Mouse (Mus musculus) cerebellum, adult 9-11 months (tissue): ENCODE results near the gene Apmap.
"Not testable (repeated sequence)": the region's sequence is repeated elsewhere in the genome, so short reads cannot be mapped to it uniquely, and the experiment has no call there.

Experiments
- DNase-seq: peaks from one replicate; pipeline ENCODE4 v3.0.0; 2022

Gene Apmap

GRCm38 (mm10) chr2:150610097-150610496 is 1.7 kb upstream of the Apmap start:
- DNase-seq = no peak

GRCm38 (mm10) chr2:150608872-150609560 is 649 bp upstream of the Apmap start:
- DNase-seq = peak; percentile 70

- DNase-seq = no peak
These were observed 1.3 kb downstream of the Apmap start for GRCm38 (mm10) chr2:150607086-150607485.

GRCm38 (mm10) chr2:150604802-150605201 is 3.6 kb downstream of the Apmap start:
- DNase-seq = no peak

GRCm38 (mm10) chr2:150602166-150602565 is 6.2 kb downstream of the Apmap start:
- DNase-seq = no peak

GRCm38 (mm10) chr2:150600263-150600662 is 8.1 kb downstream of the Apmap start:
- no peak for DNase-seq

GRCm38 (mm10) chr2:150595411-150596190 is 12.8 kb downstream of the Apmap start:
- DNase-seq = no peak

GRCm38 (mm10) chr2:150589076-150589475 is 19.3 kb downstream of the Apmap start:
- no peak for DNase-seq

- DNase-seq = no peak
These were observed 28.7 kb downstream of the Apmap start for GRCm38 (mm10) chr2:150579628-150580027.

- no peak for DNase-seq
These were observed 29.8 kb downstream of the Apmap start for GRCm38 (mm10) chr2:150578603-150579002.

GRCm38 (mm10) chr2:150576256-150576655 is 32.1 kb downstream of the Apmap start:
- no peak for DNase-seq

GRCm38 (mm10) chr2:150572463-150572862 is 35.9 kb downstream of the Apmap start:
- no peak for DNase-seq

- DNase-seq = no peak
These were observed 37.6 kb downstream of the Apmap start for GRCm38 (mm10) chr2:150570761-150571160.

- no peak for DNase-seq
These were observed 38.3 kb downstream of the Apmap start, which contains the start of gene Cst7 for GRCm38 (mm10) chr2:150569847-150570590. Gene Cst7 (plus strand): TSS chr2:150570415.

- peak; percentile 63 for DNase-seq
These were observed 41.3 kb downstream of the Apmap start for GRCm38 (mm10) chr2:150567051-150567450.

- no peak for DNase-seq
These were observed 49.8 kb downstream of the Apmap start for GRCm38 (mm10) chr2:150558568-150558967.

- DNase-seq = not testable (repeated sequence)
These were observed 58.8 kb downstream of the Apmap start for GRCm38 (mm10) chr2:150549576-150549975.
